Mouse (Mus musculus): ENCODE measurements at regions not wholly inside any gene's neighbourhood (a gene's known extent, or its start where the extent isn't known, plus 50 kb on each side); places are given as distances from the start of the nearest gene placed in this dataset.

DNA sequence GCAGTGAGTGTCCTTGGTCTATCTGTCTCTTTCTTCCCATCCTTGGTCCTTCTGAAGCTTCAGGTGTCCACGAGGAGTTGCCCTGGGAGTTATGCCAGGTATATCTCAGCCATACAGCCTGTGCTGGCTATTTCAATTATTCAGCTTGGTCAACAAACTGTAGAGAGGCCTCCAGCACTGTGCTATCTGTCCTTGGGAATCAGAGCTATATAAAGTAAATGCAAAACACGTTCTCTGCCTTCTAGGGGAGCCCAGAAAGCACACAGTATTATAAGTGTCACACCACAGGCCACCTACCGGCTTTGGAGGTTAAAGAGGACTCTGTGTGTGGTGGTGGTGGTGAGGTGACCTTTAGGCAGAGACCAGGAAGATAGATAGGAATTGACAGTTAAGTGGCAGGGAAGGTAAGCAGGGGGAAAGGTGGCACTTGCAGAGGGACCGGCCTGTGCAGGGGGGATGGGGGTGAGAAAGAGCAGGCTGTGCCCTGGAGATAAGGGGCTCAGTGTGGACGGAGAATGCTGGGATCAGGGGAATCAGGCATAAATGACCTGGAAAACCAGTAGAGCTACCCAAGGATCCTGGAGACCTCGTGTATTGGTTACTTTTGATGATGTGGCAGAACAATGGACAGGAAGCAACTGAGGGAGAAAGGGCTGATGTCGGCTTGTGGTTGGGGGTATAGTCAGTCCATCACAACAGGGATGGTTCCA is 425.9 kb downstream of the Fut8 start:
- DNase-seq (ENCODE audit: extremely low read depth, low read depth, low spot score): no peak

DNA sequence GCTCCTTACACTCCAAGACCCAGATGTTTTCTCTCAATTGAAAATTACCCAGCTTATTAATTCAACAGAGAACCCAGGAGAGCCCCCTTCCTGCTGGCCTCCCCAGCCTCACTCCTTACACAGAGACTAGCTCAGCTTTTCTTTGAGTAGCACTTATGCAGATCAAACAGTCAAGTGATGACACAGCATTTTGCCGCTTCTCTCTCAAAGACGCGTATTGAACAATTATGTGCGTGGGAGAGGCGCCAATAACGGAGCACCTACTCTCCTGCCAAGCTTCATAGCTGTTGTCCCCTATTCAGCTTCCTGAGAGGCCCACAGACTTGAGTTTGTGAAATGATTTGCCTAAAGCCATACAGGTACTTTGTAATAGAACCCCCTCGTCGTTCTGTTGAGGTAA is 428.5 kb downstream of the Fut8 start:
- DNase-seq (ENCODE audit: extremely low read depth, low read depth, low spot score): no peak

- DNase-seq (ENCODE audit: extremely low read depth, low read depth, low spot score): no peak
These were observed 429.4 kb downstream of the Fut8 start for GRCm38 (mm10) chr12:77667151-77667874.

GRCm38 (mm10) chr12:77667875-77668204 is 429.9 kb downstream of the Fut8 start:
- DNase-seq (ENCODE audit: extremely low read depth, low read depth, low spot score): no peak

DNA sequence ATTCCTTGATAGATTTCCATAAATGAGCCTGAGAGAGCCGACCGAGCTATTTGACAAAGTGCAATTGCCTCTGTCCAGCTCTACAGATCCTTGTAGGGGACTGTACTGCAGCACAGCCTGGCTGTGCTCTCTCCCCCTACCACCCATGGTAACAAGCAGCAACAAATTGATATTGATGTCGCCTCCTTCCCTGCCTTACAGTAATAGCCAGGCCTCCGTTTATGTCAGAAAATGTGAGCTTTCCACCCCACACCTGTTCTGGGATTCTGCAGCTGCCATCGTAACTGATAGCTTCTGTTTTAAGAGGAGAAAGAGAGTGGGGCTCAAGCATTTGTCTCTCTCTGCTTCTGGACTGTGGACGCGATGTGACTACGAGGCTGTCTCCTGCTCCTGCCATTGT is 432.6 kb downstream of the Fut8 start:
- no peak for DNase-seq (ENCODE audit: extremely low read depth, low read depth, low spot score)

GRCm38 (mm10) chr12:77674352-77674751 is 436.4 kb downstream of the Fut8 start:
- DNase-seq (ENCODE audit: extremely low read depth, low read depth, low spot score): no peak

DNA sequence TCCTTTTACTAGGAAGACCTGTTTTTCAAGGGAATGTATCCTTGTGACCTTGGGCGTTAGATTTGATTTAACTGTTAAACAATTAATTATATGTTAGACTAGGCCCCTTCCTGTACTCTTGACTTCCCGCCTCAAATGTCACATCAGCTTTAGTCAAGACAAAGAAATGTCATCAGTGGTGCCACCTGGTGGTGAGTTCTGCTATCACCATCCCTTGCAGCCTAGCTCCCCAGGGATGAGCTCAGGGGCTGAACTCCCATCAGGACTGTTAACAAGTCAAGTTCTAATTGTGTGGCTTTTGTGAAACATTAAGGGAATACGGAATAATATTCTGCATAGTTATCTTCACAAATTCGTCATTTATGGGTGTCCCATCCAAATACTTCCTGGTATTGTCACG is 436.8 kb downstream of the Fut8 start:
- DNase-seq (ENCODE audit: extremely low read depth, low read depth, low spot score): no peak

DNA sequence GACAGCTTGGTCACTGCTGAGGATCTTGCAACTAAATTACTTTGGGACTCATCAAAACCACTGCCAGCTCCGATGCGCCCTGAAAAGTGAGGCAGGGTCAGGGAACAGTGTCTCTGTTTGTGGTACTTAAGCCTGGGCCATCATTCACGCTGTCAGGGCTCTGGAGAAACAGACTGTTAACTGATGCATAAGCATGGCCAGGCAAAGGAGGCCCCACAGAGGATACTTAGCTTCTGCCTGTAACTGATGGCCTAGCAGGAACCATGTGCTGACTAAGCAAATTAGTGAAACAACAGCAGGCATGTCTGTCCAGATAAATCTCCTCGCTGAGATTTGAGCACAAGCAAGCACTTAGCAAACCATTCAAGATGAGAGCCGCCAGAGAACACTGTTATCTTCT is 440.1 kb downstream of the Fut8 start:
- no peak for DNase-seq (ENCODE audit: extremely low read depth, low read depth, low spot score)

DNA sequence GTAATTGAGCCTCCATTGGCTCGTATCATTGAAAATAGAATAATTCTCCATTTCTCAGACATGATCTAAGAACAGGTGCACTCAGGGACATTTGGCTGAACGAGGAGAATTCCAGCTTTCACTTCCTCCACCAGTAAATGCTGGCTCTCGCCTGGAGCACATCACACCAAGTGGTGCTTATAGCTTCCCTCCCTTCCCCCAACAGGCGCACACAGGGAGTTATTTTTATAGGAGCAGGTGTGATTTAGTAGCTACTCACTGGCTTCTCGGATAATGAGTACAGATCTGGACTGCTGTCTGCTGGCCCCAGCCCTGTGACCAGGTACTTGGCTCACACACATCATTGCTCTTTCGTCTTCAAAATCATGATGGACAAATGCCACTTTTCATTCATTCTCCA is 456.2 kb downstream of the Fut8 start:
- DNase-seq (ENCODE audit: extremely low read depth, low read depth, low spot score): no peak

GRCm38 (mm10) chr12:77696039-77696631 is 458.2 kb downstream of the Fut8 start:
- DNase-seq (ENCODE audit: extremely low read depth, low read depth, low spot score): no peak

- DNase-seq (ENCODE audit: extremely low read depth, low read depth, low spot score): no peak
These were observed 458.7 kb downstream of the Fut8 start for GRCm38 (mm10) chr12:77696662-77697061.

GRCm38 (mm10) chr12:77698088-77698487 is 460.2 kb downstream of the Fut8 start:
- no peak for DNase-seq (ENCODE audit: extremely low read depth, low read depth, low spot score)

- no peak for DNase-seq (ENCODE audit: extremely low read depth, low read depth, low spot score)
These were observed 462.1 kb downstream of the Fut8 start for GRCm38 (mm10) chr12:77699896-77700605.

DNA sequence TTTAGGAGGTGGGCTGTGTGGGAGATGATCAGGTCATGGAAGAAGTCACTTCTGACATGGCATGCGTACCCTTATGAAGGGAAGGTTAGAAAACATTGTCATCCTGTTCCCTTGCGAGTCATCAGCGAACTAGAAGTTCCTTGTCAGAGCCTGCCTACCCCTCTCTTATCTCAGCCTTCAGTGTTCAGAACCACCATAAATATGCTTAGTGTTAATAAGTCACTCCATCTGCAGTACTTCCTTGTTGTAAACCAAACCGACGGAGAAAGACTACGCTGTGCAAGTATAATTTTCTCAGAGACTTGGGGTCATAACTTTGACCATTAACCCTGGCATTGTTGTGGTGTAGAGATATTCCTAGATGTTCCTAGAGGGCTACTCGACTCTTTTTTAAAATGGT is 477.6 kb downstream of the Fut8 start:
- DNase-seq (ENCODE audit: extremely low read depth, low read depth, low spot score): no peak

DNA sequence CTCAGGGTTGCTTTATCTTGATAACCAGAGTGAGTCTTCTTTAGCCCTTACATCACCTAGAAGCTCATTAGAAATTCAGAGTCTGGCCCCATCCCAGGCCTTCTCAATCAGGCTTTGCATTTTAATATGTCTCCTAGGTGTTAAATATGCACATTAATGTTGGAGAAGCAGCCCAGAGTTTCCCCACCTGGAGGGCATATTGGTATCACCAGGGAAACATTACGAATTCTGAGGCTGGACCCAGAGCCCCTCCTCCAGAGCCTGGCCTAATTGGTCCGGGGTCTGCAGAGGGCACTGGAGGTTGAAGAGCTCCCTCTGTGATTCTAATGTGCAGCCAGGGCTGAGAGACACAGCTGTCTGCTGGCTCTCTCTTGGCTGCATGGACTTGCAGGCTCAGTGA is 478.1 kb downstream of the Fut8 start:
- no peak for DNase-seq (ENCODE audit: extremely low read depth, low read depth, low spot score)

- DNase-seq (ENCODE audit: extremely low read depth, low read depth, low spot score): no peak
These were observed 466.3 kb upstream of the Gm6657 start for GRCm38 (mm10) chr12:77727766-77728165.

DNA sequence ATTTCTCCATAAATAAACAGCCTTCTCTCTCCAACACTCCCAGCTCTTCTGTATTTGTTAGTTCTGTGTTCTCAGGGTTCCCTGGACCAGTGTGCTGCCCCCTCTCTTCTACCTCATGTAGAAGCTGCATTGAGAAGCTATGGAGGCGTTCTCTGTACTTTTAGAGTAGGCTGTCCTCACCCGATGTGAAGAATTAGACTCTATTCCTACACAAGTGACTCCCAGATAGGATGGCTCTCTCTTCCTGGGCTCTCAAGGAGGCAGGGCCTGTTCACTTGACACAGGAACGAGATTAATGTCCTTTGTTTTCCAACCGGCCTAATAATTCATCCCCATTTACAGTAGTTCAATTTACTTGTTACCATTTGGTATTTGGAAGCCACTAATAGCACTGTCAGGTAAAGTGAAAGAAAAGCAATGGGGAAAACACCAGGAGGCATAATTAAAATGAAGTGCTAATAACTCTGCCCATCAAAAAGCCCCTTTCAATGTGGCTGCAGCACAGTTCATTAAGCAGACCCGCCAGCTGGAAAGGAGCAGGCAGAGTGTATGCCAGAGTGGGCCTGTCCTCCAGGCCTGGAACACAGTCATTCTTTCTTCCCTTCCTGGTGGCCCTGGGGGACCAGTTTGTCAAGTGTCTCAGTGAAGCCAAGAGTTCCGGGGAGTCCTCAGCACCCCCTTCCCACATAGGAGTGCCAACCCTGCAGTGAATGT is 454.8 kb upstream of the Gm6657 start:
- DNase-seq (ENCODE audit: extremely low read depth, low read depth, low spot score): no peak

DNA sequence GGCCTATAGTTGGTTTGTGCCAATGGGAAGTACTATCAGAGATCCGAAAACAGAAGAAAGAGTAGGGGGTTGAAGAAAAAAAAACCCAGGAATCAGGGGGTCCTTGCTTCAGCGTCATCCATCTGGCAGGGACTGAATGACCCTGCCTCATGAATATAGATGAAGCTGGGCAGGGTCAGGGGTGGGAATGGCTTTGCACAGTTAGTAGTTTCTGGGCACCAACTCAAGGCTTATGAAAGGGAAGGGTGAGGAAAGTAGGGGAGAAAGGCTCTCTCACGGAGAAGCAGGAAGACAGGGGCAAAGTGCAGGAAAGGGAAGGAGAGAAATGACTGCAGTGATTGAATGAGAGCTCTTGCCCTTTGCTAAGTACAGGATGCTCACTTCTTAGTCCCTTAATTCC is 451.3 kb upstream of the Gm6657 start:
- no peak for DNase-seq (ENCODE audit: extremely low read depth, low read depth, low spot score)

DNA sequence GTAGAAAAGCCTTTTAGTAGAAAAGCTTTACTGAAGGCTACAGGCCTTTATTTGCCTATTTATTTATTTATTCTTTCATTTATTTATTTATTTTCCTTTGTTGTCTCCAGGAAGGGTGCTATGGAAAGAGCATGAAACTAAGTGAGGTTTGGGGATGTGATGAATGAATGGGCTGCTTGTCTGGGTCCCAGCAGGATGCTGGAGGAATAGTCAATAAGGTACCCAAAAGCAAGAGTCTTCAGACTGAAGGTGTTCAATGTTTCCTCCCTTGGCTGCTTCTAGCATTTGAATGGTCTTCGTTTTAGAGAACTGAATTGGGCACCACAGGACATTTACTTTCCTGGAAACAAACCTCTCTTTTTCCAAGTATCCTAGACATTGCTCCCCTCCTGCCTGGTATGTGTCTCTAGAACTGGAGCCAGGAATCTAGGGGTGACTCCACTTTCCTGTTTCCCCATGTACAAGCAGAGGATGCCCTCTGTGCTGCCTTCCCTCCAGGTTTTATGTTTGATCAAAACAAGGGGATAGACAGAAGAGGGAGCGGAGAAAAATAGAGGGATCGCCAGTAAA is 444.5 kb upstream of the Gm6657 start:
- DNase-seq (ENCODE audit: extremely low read depth, low read depth, low spot score): no peak

- no peak for DNase-seq (ENCODE audit: extremely low read depth, low read depth, low spot score)
These were observed 441.9 kb upstream of the Gm6657 start for GRCm38 (mm10) chr12:77752181-77752580.

DNA sequence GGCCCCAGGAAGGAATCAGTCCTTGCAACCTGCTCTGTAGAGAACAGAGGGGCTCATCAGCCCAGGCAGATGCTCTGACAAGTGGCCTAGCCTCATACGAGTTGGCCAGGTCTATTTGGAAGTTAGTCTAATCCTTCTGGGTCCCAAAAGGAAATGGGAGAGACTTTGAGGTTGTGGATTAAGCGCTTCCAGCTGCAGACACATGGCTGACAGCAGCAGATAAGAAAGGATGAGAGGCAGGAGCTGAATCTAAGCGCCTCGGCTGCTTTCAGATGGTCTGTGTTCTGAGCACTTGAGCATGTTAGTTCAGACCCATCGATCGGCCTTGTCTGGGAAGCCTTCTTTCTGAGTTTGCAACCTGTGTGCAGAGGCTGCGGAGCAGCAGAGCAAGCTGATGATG is 438.0 kb upstream of the Gm6657 start:
- no peak for DNase-seq (ENCODE audit: extremely low read depth, low read depth, low spot score)
